Mouse (Mus musculus) ES-Bruce4 (cell line): Measurements from ENCODE around the gene Parp8.

Source experiments
- CTCF ChIP-seq: IDR thresholded peaks from one replicate; pipeline ENCODE4 v1.8.1; 2011; ENCODE audit warnings: low read depth, low read length
- EP300 ChIP-seq: IDR thresholded peaks from 2 replicates; pipeline ENCODE4 v1.6.1; 2011; ENCODE audit warnings: low read depth, low read length; ENCODE audit not compliant: insufficient read depth

DNA sequence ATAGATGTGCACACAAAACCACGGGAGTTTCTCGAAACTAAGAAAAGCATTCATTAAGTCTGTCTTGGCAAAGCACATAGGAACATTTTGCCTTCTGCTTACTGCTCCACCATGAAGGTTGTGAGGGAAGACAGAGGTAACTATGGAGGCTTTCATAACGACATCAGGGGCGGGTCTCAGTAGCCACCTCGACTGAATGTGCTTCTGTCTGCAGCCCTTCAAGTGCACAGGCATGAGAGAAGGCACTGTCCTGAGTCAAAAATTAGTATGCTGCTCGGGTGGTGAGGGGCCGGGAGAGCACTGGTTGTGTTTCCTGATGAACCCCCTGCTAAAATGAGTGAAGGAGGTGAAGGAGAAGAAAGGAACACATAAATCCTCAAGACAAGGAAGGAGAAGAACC is 51.8 kb downstream of the Parp8 start:
- TF ChIP-seq EP300: no peak
- no peak for TF ChIP-seq CTCF
